In genomic region chr8:93946397-93946796, GRCm38 (mm10) we compare ENCODE assay signal across 24 mouse cellular contexts.
DNase-seq lines count a peak whose midpoint lies in the region; ATAC-seq and TF ChIP-seq lines count a peak whose summit lies in the region.
"Had no signal": no experiment of that assay in that cellular context is flagged by ENCODE, and none has a peak within 500 bp of the region (broad histone marks: within the 10 kb centered on the region; RNA-seq: fewer than 3 reads in every experiment).

No protein-coding gene starts in this region.

- H3K79me2 ChIP-seq in CH12.LX (replicated peaks; ENCODE audit: control insufficient read depth, extremely low read depth, insufficient read depth, poor library complexity, severe bottlenecking): no peaks in the 10 kb centered on the region

- no peak for TF ChIP-seq POLR2A in CH12.LX (IDR thresholded peaks at IDR 0.05; ENCODE audit: low read depth, low read length)

- no peak overlapping the region for H3K4me3 ChIP-seq in liver, embryonic 12.5 days
- H3K4me3 ChIP-seq in liver, postnatal 0 days (ENCODE audit: low read depth, low read length): no peak overlapping the region
- H3K4me3 ChIP-seq in CH12.LX (replicated peaks in 1 of 3; ENCODE audit: low read depth in 2 of 3, low read length in 2 of 3, poor library complexity in 1 of 3): no peak overlapping the region
- no peak overlapping the region for H3K4me3 ChIP-seq in intestine, embryonic 16.5 days (ENCODE audit: low read length)
- H3K4me3 ChIP-seq in hindbrain, embryonic 10.5 days: no peak overlapping the region
- no peak overlapping the region for H3K4me3 ChIP-seq in limb, embryonic 10.5 days
- H3K4me3 ChIP-seq: embryonic facial prominence, embryonic 12.5 days; forebrain, embryonic 12.5 days; heart, adult 2 months; heart, embryonic 15.5 days; hindbrain, embryonic 15.5 days had no signal

- no peak overlapping the region for H3K9ac ChIP-seq in liver, embryonic 12.5 days
- H3K9ac ChIP-seq in liver, postnatal 0 days (replicated peaks): no peak overlapping the region
- H3K9ac ChIP-seq in CH12.LX (ENCODE audit: insufficient read depth, low read depth): no peak overlapping the region
- H3K9ac ChIP-seq in intestine, embryonic 16.5 days (ENCODE audit: low read depth, low read length): no peak overlapping the region
- H3K9ac ChIP-seq: embryonic facial prominence, embryonic 12.5 days; forebrain, embryonic 12.5 days; forebrain, postnatal 0 days; heart, embryonic 15.5 days; hindbrain, embryonic 15.5 days had no signal

- ATAC-seq in liver, embryonic 12.5 days: peak; percentile 46; the same call in 1 of the 2 replicates
- ATAC-seq in liver, postnatal 0 days: no peak
- peak; percentile 84 for ATAC-seq in intestine, embryonic 16.5 days
- 0 out of 2 replicates have a peak, but pooled peaks have one; percentile 6 for ATAC-seq in megakaryocyte progenitor cell, adult 5-6 weeks (replicated peaks; ENCODE audit: poor library complexity)
- ATAC-seq in megakaryocyte-erythroid progenitor cell, adult 5-6 weeks (replicated peaks; ENCODE audit: low FRiP score, low TSS enrichment, poor library complexity, severe bottlenecking): no peak
- ATAC-seq: activated CD4-positive, CD25-positive, alpha-beta regulatory T cell, adult 4 months; CD4-positive, CD25-positive, alpha-beta regulatory T cell, adult 4 months; forebrain, postnatal 0 days had no signal

- no peak overlapping the region for H3K27ac ChIP-seq in liver, embryonic 12.5 days
- H3K27ac ChIP-seq in liver, postnatal 0 days (ENCODE audit: low read depth): no peak overlapping the region
- H3K27ac ChIP-seq in CH12.LX (ENCODE audit: insufficient read depth, low read depth): no peak overlapping the region
- no peak overlapping the region for H3K27ac ChIP-seq in intestine, embryonic 16.5 days (ENCODE audit: low read length)
- H3K27ac ChIP-seq in hindbrain, embryonic 10.5 days: no peak overlapping the region
- H3K27ac ChIP-seq in limb, embryonic 10.5 days: no peak overlapping the region
- H3K27ac ChIP-seq: embryonic facial prominence, embryonic 12.5 days; forebrain, embryonic 12.5 days; heart, adult 2 months; heart, embryonic 15.5 days; hindbrain, embryonic 15.5 days had no signal

- H3K4me1 ChIP-seq in liver, embryonic 12.5 days: no peaks in the 10 kb centered on the region
- no peaks in the 10 kb centered on the region for H3K4me1 ChIP-seq in liver, postnatal 0 days (ENCODE audit: insufficient read depth)
- H3K4me1 ChIP-seq in CH12.LX (ENCODE audit: control insufficient read depth in 1 of 2, insufficient read depth in 2 of 2): peaks cover 4 to 7% of the 10 kb centered on the region in 2 experiments; a peak in 1 of 4 replicates
- no peaks in the 10 kb centered on the region for H3K4me1 ChIP-seq in intestine, embryonic 16.5 days (ENCODE audit: control insufficient read depth, insufficient read depth, low read length)
- no peaks in the 10 kb centered on the region for H3K4me1 ChIP-seq in hindbrain, embryonic 10.5 days (replicated peaks)
- H3K4me1 ChIP-seq in limb, embryonic 10.5 days: no peaks in the 10 kb centered on the region
- H3K4me1 ChIP-seq: embryonic facial prominence, embryonic 12.5 days; forebrain, embryonic 12.5 days; hindbrain, embryonic 15.5 days had no signal

- no peaks in the 10 kb centered on the region for H3K27me3 ChIP-seq in liver, embryonic 12.5 days (replicated peaks)
- H3K27me3 ChIP-seq in liver, postnatal 0 days (ENCODE audit: insufficient read depth, low read length): no peaks in the 10 kb centered on the region
- H3K27me3 ChIP-seq in CH12.LX (replicated peaks): no peaks in the 10 kb centered on the region
- no peaks in the 10 kb centered on the region for H3K27me3 ChIP-seq in intestine, embryonic 16.5 days (replicated peaks; ENCODE audit: control insufficient read depth, insufficient read depth, low read length)
- H3K27me3 ChIP-seq in hindbrain, embryonic 10.5 days (ENCODE audit: insufficient read depth, poor library complexity, severe bottlenecking): no peaks in the 10 kb centered on the region
- no peaks in the 10 kb centered on the region for H3K27me3 ChIP-seq in limb, embryonic 10.5 days (ENCODE audit: low read depth, poor library complexity, severe bottlenecking)
- H3K27me3 ChIP-seq: embryonic facial prominence, embryonic 12.5 days; forebrain, embryonic 12.5 days; heart, embryonic 15.5 days; hindbrain, embryonic 15.5 days; Patski had no signal

- H3K4me2 ChIP-seq in liver, embryonic 12.5 days: no peak overlapping the region
- no peak overlapping the region for H3K4me2 ChIP-seq in liver, postnatal 0 days (ENCODE audit: low read depth, low read length)
- H3K4me2 ChIP-seq in CH12.LX (ENCODE audit: insufficient read depth, low read depth, poor library complexity, severe bottlenecking): no peak overlapping the region
- no peak overlapping the region for H3K4me2 ChIP-seq in intestine, embryonic 16.5 days (ENCODE audit: low read depth, low read length)
- H3K4me2 ChIP-seq: embryonic facial prominence, embryonic 12.5 days; forebrain, embryonic 12.5 days; heart, embryonic 11.5 days; heart, embryonic 15.5 days; hindbrain, embryonic 15.5 days had no signal

- WGBS in liver, embryonic 12.5 days (ENCODE audit: insufficient replicate concordance): 87% methylated on average over 1 of the region's 1 CpGs
- WGBS in liver, postnatal 0 days (ENCODE audit: insufficient replicate concordance): 95% methylated on average over 1 of the region's 1 CpGs
- WGBS in intestine, embryonic 16.5 days: 91% methylated on average over 1 of the region's 1 CpGs
- 97% methylated on average over 1 of the region's 1 CpGs for WGBS in hindbrain, embryonic 10.5 days
- 94% methylated on average over 1 of the region's 1 CpGs for WGBS in limb, embryonic 10.5 days

- no peaks in the 10 kb centered on the region for H3K9me3 ChIP-seq in liver, embryonic 12.5 days (replicated peaks)
- no peaks in the 10 kb centered on the region for H3K9me3 ChIP-seq in liver, postnatal 0 days (ENCODE audit: low read length)
- H3K9me3 ChIP-seq in CH12.LX (replicated peaks; ENCODE audit: low read length): no peaks in the 10 kb centered on the region
- no peaks in the 10 kb centered on the region for H3K9me3 ChIP-seq in intestine, embryonic 16.5 days (ENCODE audit: control insufficient read depth, low read length)
- H3K9me3 ChIP-seq in hindbrain, embryonic 10.5 days: no peaks in the 10 kb centered on the region
- H3K9me3 ChIP-seq in limb, embryonic 10.5 days (replicated peaks): no peaks in the 10 kb centered on the region
- H3K9me3 ChIP-seq: embryonic facial prominence, embryonic 12.5 days; forebrain, embryonic 12.5 days; heart, embryonic 15.5 days; hindbrain, embryonic 15.5 days had no signal

- TF ChIP-seq CTCF in liver, postnatal 0 days (IDR thresholded peaks at IDR 0.05; ENCODE audit: low read depth): no peak
- no peak for TF ChIP-seq CTCF in CH12.LX (conservative IDR thresholded peaks at IDR 0.05 in 1 of 2, IDR thresholded peaks at IDR 0.05 in 1 of 2; ENCODE audit: low read depth in 2 of 2, low read length in 2 of 2)

- no peak for TF ChIP-seq RAD21 in CH12.LX (IDR thresholded peaks at IDR 0.05; ENCODE audit: low read depth, low read length)

- DNase-seq in liver, postnatal 0 days: no peak
- DNase-seq in CH12.LX (ENCODE audit: extremely low read depth): peak; percentile 11
- DNase-seq in hindbrain, embryonic 10.5 days (ENCODE audit: low spot score): no peak
- DNase-seq in limb, embryonic 10.5 days (ENCODE audit: low spot score): no peak
- DNase-seq: B cell, adult 2 months; cerebellum, adult 8-10 months; cerebellum, postnatal 14 days; embryo, embryonic 11 days; forebrain, postnatal 0 days; gastrocnemius, postnatal 14 days; heart, adult 2 months; heart, postnatal 14 days had no signal

- dilution Hi-C loops in CH12.LX (cut with MboI; ENCODE audit: extremely low pct_ligation_motif_present, extremely low pct_unique_long_range_greater_than_20kb, low sequenced_read_pairs): no loop called here

- TF ChIP-seq EP300 in liver, postnatal 0 days (IDR thresholded peaks at IDR 0.05; ENCODE audit: low read depth): no peak
- no peak for TF ChIP-seq EP300 in CH12.LX (IDR thresholded peaks at IDR 0.05; ENCODE audit: low read length)

- in situ Hi-C loops in CH12.LX (cut with MboI; ENCODE audit: low pct_ligation_motif_present, low pct_unique_long_range_greater_than_20kb, low sequenced_read_pairs): loop anchor here (25.0 kb wide), 1 partner anchor 334 kb away; no protein-coding TSS in a partner anchor

- no peaks in the 10 kb centered on the region for H3K36me3 ChIP-seq in liver, embryonic 12.5 days
- no peaks in the 10 kb centered on the region for H3K36me3 ChIP-seq in liver, postnatal 0 days (replicated peaks; ENCODE audit: insufficient read depth, low read length)
- H3K36me3 ChIP-seq in CH12.LX (replicated peaks in 1 of 2; ENCODE audit: control insufficient read depth in 1 of 2, insufficient read depth in 1 of 2, low read length in 1 of 2): peaks cover 0 to 52% of the 10 kb centered on the region in 2 experiments
- no peaks in the 10 kb centered on the region for H3K36me3 ChIP-seq in intestine, embryonic 16.5 days (ENCODE audit: control insufficient read depth, insufficient read depth, low read length)
- peaks cover 30% of the 10 kb centered on the region for H3K36me3 ChIP-seq in hindbrain, embryonic 10.5 days
- H3K36me3 ChIP-seq in limb, embryonic 10.5 days: no peaks in the 10 kb centered on the region

TF ChIP-seq in CH12.LX, 34 proteins besides CTCF, POLR2A, EP300 and RAD21:
- TF ChIP-seq ZMIZ1 (IDR thresholded peaks at IDR 0.05; ENCODE audit: low read depth, low read length): no peak
- TF ChIP-seq TBP (conservative IDR thresholded peaks at IDR 0.05; ENCODE audit: low read depth, low read length): no peak
- no peak for TF ChIP-seq HCFC1 (IDR thresholded peaks at IDR 0.05; ENCODE audit: low read depth, low read length)
- no peak for TF ChIP-seq JUN (IDR thresholded peaks at IDR 0.05; ENCODE audit: insufficient read depth, low read depth, low read length)
- no peak for TF ChIP-seq MXI1 (IDR thresholded peaks at IDR 0.05; ENCODE audit: low read depth, low read length)
TF ChIP-seq in CH12.LX: peak in this region for 0.

Comparison
In these comparisons a context has a peak if more than half of its experiments do, and no peak if none do; other contexts are left out.
1. ATAC-seq: peak in liver, embryonic 12.5 days (single experiment), intestine, embryonic 16.5 days (single experiment) and megakaryocyte progenitor cell, adult 5-6 weeks (single experiment); none in liver, postnatal 0 days (single experiment) and megakaryocyte-erythroid progenitor cell, adult 5-6 weeks (single experiment).